Mouse (Mus musculus) hindbrain, embryonic 10.5 days (tissue): ENCODE results near the gene Tmem183a. TPM values are rescaled to one million over a fixed set of nuclear protein-coding genes. Genes with fewer than 3 reads are reported as not detected.
A peak's percentile ranks its signal among the peaks of the same experiment; 100 is the strongest.

Source experiments
- DNase-seq: peaks from one replicate; pipeline ENCODE4 v3.0.0-alpha.2; 2017; ENCODE audit warnings: low spot score
- H3K27ac ChIP-seq: fragments of 300-500 bp; sonication (generic); 2 replicates; pipeline ENCODE4 v1.5.1; 2016; ENCODE audit warnings: mild to moderate bottlenecking, moderate library complexity
- H3K27me3 ChIP-seq: fragments of 300-500 bp; sonication (generic); 2 replicates; pipeline ENCODE4 v1.6.1; 2016; ENCODE audit warnings: mild to moderate bottlenecking; ENCODE audit not compliant: poor library complexity, insufficient read depth, severe bottlenecking
- H3K36me3 ChIP-seq: fragments of 300-500 bp; sonication (generic); 2 replicates; pipeline ENCODE4 v1.6.1; 2016; ENCODE audit warnings: mild to moderate bottlenecking, moderate library complexity
- H3K4me1 ChIP-seq: fragments of 300-500 bp; sonication (generic); replicated peaks from 2 replicates; pipeline ENCODE4 v1.6.1; 2016; ENCODE audit warnings: mild to moderate bottlenecking
- H3K4me3 ChIP-seq: fragments of 300-500 bp; sonication (generic); 2 replicates; pipeline ENCODE4 v1.5.1; 2016; ENCODE audit warnings: mild to moderate bottlenecking, moderate library complexity
- H3K9me3 ChIP-seq: fragments of 300-500 bp; sonication (generic); 2 replicates; pipeline ENCODE4 v1.6.1; 2016; ENCODE audit warnings: mild to moderate bottlenecking, moderate library complexity
- WGBS: fragments of 180-500 bp; shearing (Covaris S2); methylation state at CpG from one replicate; pipeline ENCODE4 v1.1.7; 2016; 5-methylcytosine and 5-hydroxymethylcytosine counted together
- polyA plus RNA-seq: library from polyadenylated mRNA; unstranded; fragments of >200 nt; fragmentation: Nextera tagmentation; extraction: Ambion mirVana; gene quantifications from 2 replicates; pipeline ENCODE4 v1.2.1, GENCODE M21; 2016

The Tmem183a gene
- polyA plus RNA-seq, 1 experiment from 2014 or later: 108 TPM

DNA sequence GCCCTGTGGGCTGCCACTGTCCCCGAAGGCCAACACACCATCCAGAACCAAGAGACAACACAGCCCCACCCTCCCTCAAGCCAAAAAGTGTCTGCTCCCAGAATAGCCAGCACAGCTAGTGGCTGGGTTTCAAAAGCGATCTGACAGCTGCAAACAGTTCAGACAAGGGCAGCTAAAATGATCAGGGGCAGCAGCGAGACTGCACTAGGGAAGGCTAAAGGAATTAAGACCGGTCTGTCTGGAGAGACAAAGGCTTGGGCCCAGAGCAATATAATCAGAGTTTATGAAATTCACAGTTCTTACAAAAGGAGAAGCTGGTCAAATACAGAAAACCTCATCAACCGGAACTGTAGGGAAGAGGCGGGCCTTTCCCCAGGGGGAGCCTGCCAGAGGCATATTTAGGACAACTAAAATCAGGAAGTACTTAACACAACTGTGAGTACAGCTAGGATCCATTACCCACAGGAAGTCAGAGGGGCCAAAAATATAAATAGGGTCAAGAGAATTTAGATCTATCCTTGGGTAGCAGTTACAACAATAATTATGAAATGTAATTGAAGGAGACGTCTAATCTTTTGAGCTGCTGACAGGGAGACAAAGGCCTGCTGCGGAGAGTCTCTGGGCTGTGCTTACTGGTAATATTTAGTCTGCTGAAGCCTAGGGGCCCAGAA is 59.1 kb downstream of the Tmem183a start:
- 35% methylated on average over 8 of the region's 8 CpGs for WGBS
- peaks cover 42% of the 10 kb centered on the region for H3K27me3 ChIP-seq
- DNase-seq: peak; percentile 29
- peaks cover 12% of the 10 kb centered on the region; the same call in 1 of the 2 replicates for H3K36me3 ChIP-seq
- no peak overlapping the region for H3K4me3 ChIP-seq
- peaks cover 7% of the 10 kb centered on the region for H3K9me3 ChIP-seq
- H3K4me1 ChIP-seq: peaks cover 40% of the 10 kb centered on the region
- peak overlapping the region; percentile 82 for H3K27ac ChIP-seq

DNA sequence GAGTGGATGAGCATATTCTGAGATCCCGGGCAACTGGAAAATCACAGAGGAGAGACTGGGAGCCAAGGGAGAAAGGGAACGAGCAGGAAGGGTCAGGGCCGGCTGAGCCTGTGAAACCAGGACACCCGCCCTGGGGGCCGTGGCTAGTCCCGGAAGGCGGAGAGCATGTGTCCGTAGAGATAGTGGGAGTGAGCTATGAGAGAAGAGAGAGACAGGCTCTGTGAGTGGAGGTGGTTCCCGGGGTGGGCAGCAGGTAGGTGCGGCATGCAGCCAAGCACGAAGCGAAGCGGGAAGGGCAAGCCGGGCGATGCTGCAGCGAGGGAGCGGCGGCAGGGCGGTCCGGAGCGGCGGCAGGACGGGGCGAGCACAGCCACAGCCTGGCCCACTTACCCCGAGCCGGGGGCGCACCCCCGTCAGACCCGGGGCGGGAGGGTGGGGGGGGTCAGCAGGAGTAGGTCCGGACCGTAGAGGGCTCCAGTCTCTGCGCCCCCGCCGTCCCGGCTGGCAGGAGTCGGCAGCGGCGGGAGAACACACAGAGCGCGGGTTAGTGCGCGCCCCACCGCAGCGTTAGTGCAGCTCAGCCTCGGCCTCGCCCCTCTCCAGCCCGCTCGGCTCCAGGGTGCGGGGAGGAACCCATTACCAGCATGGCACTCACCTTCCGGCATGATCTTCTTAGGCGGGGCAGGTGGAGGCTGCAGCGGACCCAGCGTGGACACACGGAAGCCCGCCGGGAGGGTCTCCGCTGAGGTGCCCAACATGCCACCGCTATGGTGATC is 63.0 kb downstream of the Tmem183a start:
- Histone ChIP-seq H3K27me3 (peaks cover 51% of the 10 kb centered on the region), H3K36me3 (0 out of 2 replicates have a peak, but pooled peaks cover under 1% of the 10 kb centered on the region), H3K4me3 (peak overlapping the region; percentile 68), H3K4me1 (peaks cover 37% of the 10 kb centered on the region), H3K27ac (peak overlapping the region; percentile 86), H3K9me3 (no peaks in the 10 kb centered on the region; the same call in 1 of the 2 replicates)
- WGBS: 5% methylated on average over 59 of the region's 59 CpGs
- peak; percentile 64 for DNase-seq

DNA sequence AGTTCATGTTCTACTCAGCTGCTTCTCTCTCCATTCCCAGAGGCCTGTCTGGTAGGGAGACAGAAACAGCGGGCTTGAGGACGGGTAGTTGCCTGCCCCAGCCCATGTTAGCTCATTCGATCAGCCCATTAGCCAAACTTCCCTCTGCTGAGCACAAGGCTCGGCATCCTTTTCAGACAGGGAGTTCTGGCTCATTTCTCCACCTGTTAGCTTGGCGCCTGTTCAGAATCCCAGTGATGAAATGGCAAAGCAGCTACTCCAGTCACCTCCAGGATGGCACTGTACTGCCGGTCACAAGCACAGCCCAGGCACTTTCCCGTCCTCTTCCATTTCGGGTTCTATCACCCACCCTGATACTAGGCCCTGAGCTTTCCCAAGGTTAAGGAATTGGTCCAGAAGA is 64.5 kb downstream of the Tmem183a start:
- Histone ChIP-seq H3K36me3 (no peaks in the 10 kb centered on the region), H3K4me1 (peaks cover 35% of the 10 kb centered on the region), H3K27ac (no peak overlapping the region), H3K27me3 (peaks cover 51% of the 10 kb centered on the region), H3K9me3 (no peaks in the 10 kb centered on the region), H3K4me3 (no peak overlapping the region)
- 91% methylated on average over 8 of the region's 8 CpGs for WGBS
- no peak for DNase-seq

Other genes starting within 250 kb of the Tmem183a start
- gene Chil1, start 179.8 kb downstream of the Tmem183a start, polyA plus RNA-seq: 1.5 and 3.4 TPM in 2 replicates
- gene Mybph, start 168.5 kb downstream of the Tmem183a start, polyA plus RNA-seq: 0.21 and 0.39 TPM in 2 replicates
- gene Adora1, start 126.5 kb downstream of the Tmem183a start, polyA plus RNA-seq: 0.37 and 0.46 TPM in 2 replicates
- 0.14 and 0.33 TPM in 2 replicates for gene Myog, start 72.0 kb downstream of the Tmem183a start, polyA plus RNA-seq
- 3.2 and 4.1 TPM in 2 replicates for gene Ppfia4, start 29.1 kb downstream of the Tmem183a start, polyA plus RNA-seq
- not detected in 2 replicates for gene 4933406M09Rik, start 24.0 kb upstream of the Tmem183a start, polyA plus RNA-seq
- 27.3 and 31.2 TPM in 2 replicates for gene Cyb5r1, start 43.6 kb upstream of the Tmem183a start, polyA plus RNA-seq
- 77.1 and 77.8 TPM in 2 replicates for gene Adipor1, start 53.4 kb upstream of the Tmem183a start, polyA plus RNA-seq
- gene Klhl12, start 93.6 kb upstream of the Tmem183a start, polyA plus RNA-seq: 31.7 and 37.2 TPM in 2 replicates
- 43.8 and 45.0 TPM in 2 replicates for gene Rabif, start 132.7 kb upstream of the Tmem183a start, polyA plus RNA-seq
- not detected in 2 replicates for gene Mgat4e, start 187.7 kb upstream of the Tmem183a start, polyA plus RNA-seq
- gene Kdm5b, start 198.2 kb upstream of the Tmem183a start, polyA plus RNA-seq: 69.9 and 71.6 TPM in 2 replicates